Mouse (Mus musculus): ENCODE measurements around the gene Jam2.

GRCm38 (mm10) chr16:84737358-84737757 lies 36.6 kb upstream of the Jam2 start:
- TF ChIP-seq CTCF (IDR thresholded peaks at IDR 0.05; ENCODE audit: borderline replicate concordance, insufficient read depth, low read depth, low read length) (no peak), POLR2A (IDR thresholded peaks at IDR 0.05; ENCODE audit: borderline replicate concordance, insufficient read depth, low read length) (no peak)

Data from cerebellum, adult 2 months (tissue).